Mouse (Mus musculus): ENCODE results near the gene Rp2. TPM values are rescaled to one million over a fixed set of nuclear protein-coding genes. Genes with fewer than 3 reads are reported as not detected.

The Rp2 gene
- polyA plus RNA-seq, 1 experiment from 2014 or later: 19.4 TPM

DNA sequence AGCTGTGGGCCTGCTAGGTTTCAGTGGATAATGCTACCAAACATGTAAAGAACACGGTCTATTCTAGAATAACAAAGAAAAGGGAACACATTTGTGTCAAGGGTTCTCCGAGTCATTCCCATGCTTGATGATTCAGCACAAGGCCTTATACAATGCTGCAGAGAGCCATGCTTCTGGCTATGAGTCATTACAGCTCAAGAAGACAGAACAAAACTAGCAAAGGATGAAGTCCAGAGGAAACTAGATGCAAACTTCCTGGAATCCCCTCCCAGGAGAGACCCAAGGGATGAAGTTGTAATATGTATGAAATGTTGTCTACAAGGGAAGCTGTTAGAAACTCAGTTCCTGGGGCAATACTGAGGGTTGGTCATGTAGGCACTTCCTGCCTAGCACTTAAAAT, 54.2 kb downstream of the Rp2 start:
- Histone ChIP-seq H3K9me3 (ENCODE audit: low read length) (no peaks in the 10 kb centered on the region), H3K4me3 (ENCODE audit: low read length) (no peak overlapping the region), H3K27me3 (ENCODE audit: insufficient read depth, low read length) (no peaks in the 10 kb centered on the region), H3K4me2 (replicated peaks; ENCODE audit: low read depth, low read length) (no peak overlapping the region), H3K9ac (replicated peaks; ENCODE audit: low read length) (no peak overlapping the region), H3K27ac (ENCODE audit: low read length) (no peak overlapping the region), H3K4me1 (ENCODE audit: insufficient read depth, low read length) (no peaks in the 10 kb centered on the region), H3K36me3 (ENCODE audit: insufficient read depth, low read length) (no peaks in the 10 kb centered on the region)
- WGBS: 80% methylated on average over 2 of the region's 2 CpGs
- no peak for ATAC-seq (ENCODE audit: low FRiP score, low TSS enrichment)

DNA sequence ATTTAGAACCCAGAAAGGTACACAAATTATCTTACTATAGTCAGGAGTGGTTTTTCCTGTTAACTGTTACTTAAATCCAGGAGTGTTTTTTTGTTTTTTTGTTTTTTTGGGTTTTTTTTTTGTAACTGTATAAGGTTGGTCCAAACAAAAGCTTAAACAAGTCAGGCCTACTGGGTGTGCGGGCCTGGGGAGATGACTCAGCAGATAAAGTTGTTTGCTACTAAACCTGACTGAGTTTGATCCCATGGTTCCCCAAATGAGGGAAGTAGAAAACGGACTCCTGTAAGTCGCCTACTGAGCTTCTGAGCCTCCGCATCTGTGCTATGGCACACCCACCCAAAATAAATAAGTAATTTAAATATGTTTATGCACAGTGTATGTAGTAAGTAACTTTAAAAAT, 55.3 kb downstream of the Rp2 start:
- Histone ChIP-seq H3K36me3 (ENCODE audit: insufficient read depth, low read length) (no peaks in the 10 kb centered on the region), H3K9ac (replicated peaks; ENCODE audit: low read length) (no peak overlapping the region), H3K9me3 (ENCODE audit: low read length) (no peaks in the 10 kb centered on the region), H3K4me2 (replicated peaks; ENCODE audit: low read depth, low read length) (no peak overlapping the region), H3K27me3 (ENCODE audit: insufficient read depth, low read length) (no peaks in the 10 kb centered on the region), H3K4me3 (ENCODE audit: low read length) (no peak overlapping the region), H3K27ac (ENCODE audit: low read length) (no peak overlapping the region), H3K4me1 (ENCODE audit: insufficient read depth, low read length) (peaks cover 2% of the 10 kb centered on the region; the same call in 1 of the 2 replicates)
- WGBS: 83% methylated on average over 4 of the region's 4 CpGs
- ATAC-seq (ENCODE audit: low FRiP score, low TSS enrichment): no peak

DNA sequence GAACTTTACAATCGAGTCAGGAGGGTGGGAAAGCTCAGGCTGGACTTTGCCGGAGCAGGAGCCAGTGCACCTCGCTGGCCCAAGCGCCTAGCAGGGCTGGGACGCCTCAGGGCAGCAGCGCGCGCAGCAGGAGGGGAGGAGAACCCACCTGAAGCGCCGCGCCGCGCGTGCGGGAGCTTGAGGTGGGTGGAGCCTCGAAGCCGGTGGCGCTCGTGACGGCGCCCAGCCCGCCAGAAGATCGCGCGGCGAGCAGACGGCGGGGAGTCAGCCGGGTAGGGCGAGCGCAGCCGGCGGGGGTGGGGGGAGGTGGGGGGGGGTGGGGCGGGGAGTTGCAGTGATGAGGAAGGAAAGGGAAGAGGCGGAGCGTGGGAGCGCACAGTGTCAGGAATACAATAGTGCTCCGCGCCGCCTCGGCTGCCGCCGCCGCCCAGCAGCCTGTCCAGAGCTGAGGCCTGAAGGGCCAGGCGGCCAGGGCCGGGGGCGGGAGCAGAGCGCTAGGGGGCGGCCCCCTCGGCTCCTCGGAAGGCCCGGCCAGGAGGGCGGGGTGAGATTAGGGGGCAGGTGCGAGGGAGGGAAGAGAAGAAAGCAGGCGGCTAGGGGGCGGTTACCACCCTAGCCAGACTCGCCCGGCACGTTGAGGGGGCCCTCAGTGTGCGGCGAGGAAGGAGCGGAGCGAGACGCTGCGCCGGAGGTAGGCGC, 61.0 kb downstream of the Rp2 start, which contains the start of gene Jade3:
Jade3 (plus strand) TSS at position 549 of the 699 bp plus-strand sequence.
- Histone ChIP-seq H3K36me3 (ENCODE audit: insufficient read depth, low read length) (no peaks in the 10 kb centered on the region), H3K27ac (ENCODE audit: low read length) (peak within 1 kb of the TSS; percentile 87), H3K9me3 (ENCODE audit: low read length) (no peaks in the 10 kb centered on the region), H3K9ac (replicated peaks; ENCODE audit: low read length) (peak within 1 kb of the TSS; percentile 80), H3K4me2 (replicated peaks; ENCODE audit: low read depth, low read length) (peak within 1 kb of the TSS; percentile 55), H3K27me3 (ENCODE audit: insufficient read depth, low read length) (no peaks in the 10 kb centered on the region), H3K4me1 (ENCODE audit: insufficient read depth, low read length) (peaks cover 2% of the 10 kb centered on the region; the same call in 1 of the 2 replicates), H3K4me3 (ENCODE audit: low read length) (peak within 1 kb of the TSS; percentile 65)
- ATAC-seq (ENCODE audit: low FRiP score, low TSS enrichment): peak; percentile 99
- 16% methylated on average over 29 of the region's 67 CpGs for WGBS

DNA sequence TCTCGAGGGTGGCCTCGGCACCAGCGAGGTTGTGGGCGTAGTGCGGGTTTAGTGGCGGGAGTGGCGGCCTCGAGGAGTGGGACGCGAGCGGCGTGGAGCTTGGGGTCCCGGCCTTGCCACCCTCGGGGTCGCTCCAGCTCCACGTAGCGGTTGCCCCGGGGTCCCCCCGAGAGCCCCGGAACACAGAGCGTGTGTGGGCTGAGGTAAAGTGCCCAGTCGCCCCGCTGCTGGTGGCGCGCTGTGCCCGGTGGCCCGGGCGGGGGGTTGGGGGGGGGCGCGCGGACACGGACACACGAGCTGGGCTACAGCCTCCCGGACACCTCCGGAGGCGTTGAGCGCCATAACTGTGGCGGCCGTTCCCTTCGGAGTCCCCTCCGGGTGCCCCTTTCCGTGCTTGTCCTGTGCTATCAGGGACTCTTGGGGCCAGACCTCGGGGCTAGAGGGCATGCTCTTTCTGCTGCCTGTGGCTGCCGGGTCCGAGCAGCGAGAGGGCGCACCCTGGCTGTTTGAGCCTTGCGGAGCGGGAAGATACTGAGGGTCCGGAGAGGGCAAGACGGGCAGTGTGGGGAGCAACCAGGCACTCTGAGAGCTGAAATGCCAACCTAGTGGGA, 61.7 kb downstream of the Rp2 start:
- no peaks in the 10 kb centered on the region for H3K9me3 ChIP-seq (ENCODE audit: low read length)
- no peaks in the 10 kb centered on the region for H3K27me3 ChIP-seq (ENCODE audit: insufficient read depth, low read length)
- peak; percentile 28 for ATAC-seq (ENCODE audit: low FRiP score, low TSS enrichment)

More for the DNA sequence above, 61.7 kb downstream of the Rp2 start:
- WGBS: 22% methylated on average over 40 of the region's 51 CpGs
- peaks cover 2% of the 10 kb centered on the region; the same call in 1 of the 2 replicates for H3K4me1 ChIP-seq (ENCODE audit: insufficient read depth, low read length)
- peak overlapping the region; percentile 55 for H3K4me2 ChIP-seq (replicated peaks; ENCODE audit: low read depth, low read length)
- no peaks in the 10 kb centered on the region for H3K36me3 ChIP-seq (ENCODE audit: insufficient read depth, low read length)
- peak overlapping the region; percentile 65 for H3K4me3 ChIP-seq (ENCODE audit: low read length)
- peak overlapping the region; percentile 80 for H3K9ac ChIP-seq (replicated peaks; ENCODE audit: low read length)
- peak overlapping the region; percentile 87 for H3K27ac ChIP-seq (ENCODE audit: low read length)

Other genes starting within 250 kb of the Rp2 start
- 1.3 and 1.5 TPM in 2 replicates for gene Slc9a7, start 72.7 kb upstream of the Rp2 start, polyA plus RNA-seq (2015; fragmentation: Nextera tagmentation; extraction: Ambion mirVana)
- gene Jade3, start 61.2 kb downstream of the Rp2 start, polyA plus RNA-seq (2015; fragmentation: Nextera tagmentation; extraction: Ambion mirVana): 12.5 and 13.5 TPM in 2 replicates
- gene Rgn, start 185.3 kb downstream of the Rp2 start, polyA plus RNA-seq (2015; fragmentation: Nextera tagmentation; extraction: Ambion mirVana): 8.1 and 8.7 TPM in 2 replicates

Measured in kidney, embryonic 16.5 days (tissue).